Mouse (Mus musculus) adrenal gland, adult 8-10 months (tissue): ENCODE measurements at regions not wholly inside any gene's neighbourhood (a gene's known extent, or its start where the extent isn't known, plus 50 kb on each side); places are given as distances from the start of the nearest gene placed in this dataset.
A peak's percentile ranks its signal among the peaks of the same experiment; 100 is the strongest.

Source experiments
- DNase-seq: peaks from one replicate; pipeline ENCODE4 v3.0.0; 2022
- microRNA-seq, 2 experiments: library from miRNA; unstranded; fragments of <30 nt; microRNA quantifications; one replicate each; pipeline ENCODE4 v1.2.0; 2022

GRCm38 (mm10) chr17:64499281-64499997 is 101.1 kb upstream of the Man2a1 start:
- peak; percentile 20 for DNase-seq

- peak; percentile 30 for DNase-seq
Observed at GRCm38 (mm10) chr17:64502376-64502775, 98.2 kb upstream of the Man2a1 start.

GRCm38 (mm10) chr17:64505956-64506355 is 94.6 kb upstream of the Man2a1 start:
- DNase-seq: no peak

- no peak for DNase-seq
Observed at GRCm38 (mm10) chr17:64511139-64511779, 89.3 kb upstream of the Man2a1 start.

- no peak for DNase-seq
Observed at GRCm38 (mm10) chr17:64522213-64522612, 78.3 kb upstream of the Man2a1 start.

- DNase-seq: no peak
Observed at GRCm38 (mm10) chr17:64523899-64524298, 76.6 kb upstream of the Man2a1 start.

- DNase-seq: no peak
Observed at GRCm38 (mm10) chr17:64527817-64528216, 72.7 kb upstream of the Man2a1 start.

GRCm38 (mm10) chr17:64528476-64528875 is 72.1 kb upstream of the Man2a1 start:
- no peak for DNase-seq

GRCm38 (mm10) chr17:64529296-64529994 is 71.1 kb upstream of the Man2a1 start:
- no peak for DNase-seq

- DNase-seq: no peak
Observed at GRCm38 (mm10) chr17:64531150-64531549, 69.4 kb upstream of the Man2a1 start.

- DNase-seq: no peak
Observed at GRCm38 (mm10) chr17:64534323-64534722, 66.2 kb upstream of the Man2a1 start.

- peak; percentile 28 for DNase-seq
Observed at GRCm38 (mm10) chr17:64538520-64538953, 62.0 kb upstream of the Man2a1 start.

GRCm38 (mm10) chr17:64540411-64540810 is 60.1 kb upstream of the Man2a1 start:
- no peak for DNase-seq

- DNase-seq: no peak
Observed at GRCm38 (mm10) chr17:64548536-64548935, 52.0 kb upstream of the Man2a1 start.

GRCm38 (mm10) chr17:64550034-64550433 is 50.5 kb upstream of the Man2a1 start:
- DNase-seq: no peak

Small RNA genes in the stretch of these regions (microRNA-seq; reads per million reads assigned to microRNA genes)
- gene Mir6420: 0 reads per million in 2 experiments
